Mouse (Mus musculus): ENCODE results near the gene Stx1b.

GRCm38 (mm10) chr7:127778350-127778749, 46.0 kb downstream of the Stx1b start:
- no peak for TF ChIP-seq E2F4 (IDR thresholded peaks at IDR 0.05; ENCODE audit: borderline replicate concordance, low read depth, low read length)
- no peak for TF ChIP-seq MYC (IDR thresholded peaks at IDR 0.05; ENCODE audit: low read depth, low read length)
- TF ChIP-seq CTCF (IDR thresholded peaks at IDR 0.05 in 2 of 3, conservative IDR thresholded peaks at IDR 0.05 in 1 of 3; ENCODE audit: control insufficient read depth in 1 of 3, insufficient read depth in 1 of 3, low read depth in 2 of 3, low read length in 3 of 3, poor library complexity in 1 of 3, severe bottlenecking in 1 of 3): no peak
- no peak for TF ChIP-seq ETS1 (IDR thresholded peaks at IDR 0.05; ENCODE audit: low read depth, low read length)
- no peak for TF ChIP-seq GATA1 (IDR thresholded peaks at IDR 0.05; ENCODE audit: low read depth, low read length)
- TF ChIP-seq MEF2A (IDR thresholded peaks at IDR 0.05; ENCODE audit: extremely low read depth, insufficient replicate concordance, low read depth, low read length, poor library complexity, severe bottlenecking): no peak
- no peak for TF ChIP-seq ZMIZ1 (IDR thresholded peaks at IDR 0.05; ENCODE audit: low read depth, low read length)
- no peak for TF ChIP-seq MAFK (IDR thresholded peaks at IDR 0.05; ENCODE audit: borderline replicate concordance, low read depth, low read length)
- TF ChIP-seq TCF12 (IDR thresholded peaks at IDR 0.05; ENCODE audit: low read depth, low read length): no peak
- TF ChIP-seq POLR2A (IDR thresholded peaks at IDR 0.05; ENCODE audit: control insufficient read depth in 1 of 2, insufficient read depth in 1 of 2, low read depth in 1 of 2, low read length in 2 of 2, poor library complexity in 1 of 2): no peak
- no peak for TF ChIP-seq CHD1 (IDR thresholded peaks at IDR 0.05; ENCODE audit: low read depth, low read length)
- TF ChIP-seq ELF1 (IDR thresholded peaks at IDR 0.05; ENCODE audit: low read depth, low read length): no peak
- TF ChIP-seq ZNF384 (IDR thresholded peaks at IDR 0.05; ENCODE audit: low read depth, low read length): no peak
- TF ChIP-seq TBP (IDR thresholded peaks at IDR 0.05; ENCODE audit: low read depth, low read length): no peak

Data from MEL (cell line).